Mouse (Mus musculus) limb, embryonic 11.5 days (tissue): ENCODE data around the gene Osbpl10. TPM values are rescaled to one million over a fixed set of nuclear protein-coding genes. Genes with fewer than 3 reads are reported as not detected.

Experiments
- ATAC-seq: fragments of 200-750 bp; cut with Nextera tagmentation; 2 replicates; pipeline ENCODE4 v1.8.0; 2017; ENCODE audit warnings: low read depth; ENCODE audit not compliant: insufficient number of reproducible peaks, low FRiP score, low TSS enrichment
- DNase-seq: peaks from one replicate; pipeline ENCODE4 v3.0.0-alpha.2; 2015; ENCODE audit warnings: low spot score
- H3K27ac ChIP-seq: fragments of 300-500 bp; sonication (generic); replicated peaks from 2 replicates; pipeline ENCODE4 v1.5.1; 2014; ENCODE audit warnings: low read depth, mild to moderate bottlenecking, low read length
- H3K27me3 ChIP-seq: fragments of 300-500 bp; sonication (generic); 2 replicates; pipeline ENCODE4 v1.6.1; 2014; ENCODE audit warnings: mild to moderate bottlenecking, low read length, mixed read lengths; ENCODE audit not compliant: control insufficient read depth, insufficient read depth
- H3K36me3 ChIP-seq: fragments of 300-500 bp; sonication (generic); 2 replicates; pipeline ENCODE4 v1.6.1; 2014; ENCODE audit warnings: mild to moderate bottlenecking, low read length, moderate library complexity, mixed read lengths; ENCODE audit not compliant: control insufficient read depth, insufficient read depth
- H3K4me1 ChIP-seq: fragments of 300-500 bp; sonication (generic); 2 replicates; pipeline ENCODE4 v1.6.1; 2014; ENCODE audit warnings: low read length, mixed read lengths; ENCODE audit not compliant: control insufficient read depth, insufficient read depth
- H3K4me2 ChIP-seq: fragments of 300-500 bp; sonication (generic); 2 replicates; pipeline ENCODE4 v1.6.1; 2014; ENCODE audit warnings: low read depth, mild to moderate bottlenecking, moderate library complexity; ENCODE audit not compliant: severe bottlenecking
- H3K4me3 ChIP-seq: fragments of 300-500 bp; sonication (generic); 2 replicates; pipeline ENCODE4 v1.5.1; 2014; ENCODE audit warnings: low read depth, low read length
- H3K9ac ChIP-seq: fragments of 300-500 bp; sonication (generic); 2 replicates; pipeline ENCODE4 v1.6.1; 2014; ENCODE audit warnings: mild to moderate bottlenecking, low read length
- H3K9me3 ChIP-seq: fragments of 300-500 bp; sonication (generic); 2 replicates; pipeline ENCODE4 v1.6.1; 2016; ENCODE audit warnings: low read length; ENCODE audit not compliant: control insufficient read depth
- WGBS: fragments of 180-500 bp; shearing (Covaris S2); extraction: QIAGEN DNeasy Blood & Tissue Kit; methylation state at CpG from one replicate; pipeline ENCODE4 v1.1.7; 2014; 5-methylcytosine and 5-hydroxymethylcytosine counted together
- polyA plus RNA-seq: library from polyadenylated mRNA; unstranded; fragments of >200 nt; fragmentation: Nextera tagmentation; extraction: Ambion mirVana; gene quantifications from 2 replicates; pipeline ENCODE4 v1.2.1, GENCODE M21; 2014

Osbpl10 gene
- polyA plus RNA-seq, 1 experiment from 2014 or later, result 1.3 TPM

GRCm38 (mm10) chr9:114990421-114990820 lies 12.1 kb downstream of the Osbpl10 start:
- H3K9me3 ChIP-seq, result peaks cover 2% of the 10 kb centered on the region; the same call in 1 of the 2 replicates
- H3K27me3 ChIP-seq, result no peaks in the 10 kb centered on the region
- no peak overlapping the region for H3K4me3 ChIP-seq
- 80% methylated on average over 10 of the region's 10 CpGs for WGBS
- no peaks in the 10 kb centered on the region for H3K4me1 ChIP-seq
- H3K9ac ChIP-seq, result no peak overlapping the region
- H3K36me3 ChIP-seq, result no peaks in the 10 kb centered on the region
- H3K4me2 ChIP-seq, result no peak overlapping the region
- ATAC-seq (no peak), DNase-seq (no peak)
- H3K27ac ChIP-seq, result no peak overlapping the region

GRCm38 (mm10) chr9:114992528-114992927 lies 14.2 kb downstream of the Osbpl10 start:
- Histone ChIP-seq H3K9me3 (no peaks in the 10 kb centered on the region; the same call in 1 of the 2 replicates), H3K27me3 (no peaks in the 10 kb centered on the region), H3K4me3 (no peak overlapping the region), H3K4me1 (no peaks in the 10 kb centered on the region), H3K36me3 (no peaks in the 10 kb centered on the region), H3K27ac (no peak overlapping the region), H3K4me2 (no peak overlapping the region), H3K9ac (no peak overlapping the region)
- ATAC-seq (no peak), DNase-seq (no peak)
- WGBS, result 90% methylated on average over 2 of the region's 2 CpGs

GRCm38 (mm10) chr9:114995250-114995649 lies 16.9 kb downstream of the Osbpl10 start:
- Histone ChIP-seq H3K9me3 (peaks cover under 1% of the 10 kb centered on the region; the same call in 1 of the 2 replicates), H3K4me3 (no peak overlapping the region), H3K27me3 (no peaks in the 10 kb centered on the region), H3K4me1 (no peaks in the 10 kb centered on the region), H3K27ac (no peak overlapping the region), H3K9ac (no peak overlapping the region), H3K36me3 (no peaks in the 10 kb centered on the region), H3K4me2 (no peak overlapping the region)
- no peak for DNase-seq
- 91% methylated on average over 4 of the region's 4 CpGs for WGBS
- ATAC-seq, result no peak

- no peak overlapping the region for H3K4me2 ChIP-seq
These were observed 17.3 kb downstream of the Osbpl10 start for GRCm38 (mm10) chr9:114995716-114996115.

GRCm38 (mm10) chr9:114996489-114996888 lies 18.1 kb downstream of the Osbpl10 start:
- H3K9ac ChIP-seq, result no peak overlapping the region
- no peaks in the 10 kb centered on the region for H3K4me1 ChIP-seq
- DNase-seq (no peak), ATAC-seq (no peak)
- H3K36me3 ChIP-seq, result no peaks in the 10 kb centered on the region
- H3K4me3 ChIP-seq, result no peak overlapping the region
- peaks cover 2% of the 10 kb centered on the region; the same call in 1 of the 2 replicates for H3K9me3 ChIP-seq
- H3K27me3 ChIP-seq, result no peaks in the 10 kb centered on the region
- no peak overlapping the region for H3K27ac ChIP-seq
- WGBS, result 95% methylated on average over 6 of the region's 6 CpGs
- no peak overlapping the region for H3K4me2 ChIP-seq

More at GRCm38 (mm10) chr9:114995716-114996115, 17.3 kb downstream of the Osbpl10 start:
- Histone ChIP-seq H3K9ac (no peak overlapping the region), H3K36me3 (no peaks in the 10 kb centered on the region), H3K9me3 (peaks cover 2% of the 10 kb centered on the region; the same call in 1 of the 2 replicates), H3K27me3 (no peaks in the 10 kb centered on the region), H3K27ac (no peak overlapping the region), H3K4me3 (no peak overlapping the region), H3K4me1 (no peaks in the 10 kb centered on the region)
- DNase-seq (no peak), ATAC-seq (no peak)
- 95% methylated on average over 4 of the region's 4 CpGs for WGBS

- H3K36me3 ChIP-seq, result no peaks in the 10 kb centered on the region
- H3K4me1 ChIP-seq, result no peaks in the 10 kb centered on the region
- H3K27me3 ChIP-seq, result no peaks in the 10 kb centered on the region
- WGBS, result 87% methylated on average over 6 of the region's 6 CpGs
- no peak overlapping the region for H3K9ac ChIP-seq
- ATAC-seq (no peak), DNase-seq (no peak)
- no peak overlapping the region for H3K4me2 ChIP-seq
- 0 out of 2 replicates have a peak, but pooled peaks cover 2% of the 10 kb centered on the region for H3K9me3 ChIP-seq
- H3K27ac ChIP-seq, result no peak overlapping the region
- H3K4me3 ChIP-seq, result no peak overlapping the region
These were observed 20.8 kb downstream of the Osbpl10 start for GRCm38 (mm10) chr9:114999010-114999770.

- H3K4me3 ChIP-seq, result no peak overlapping the region
- no peak for ATAC-seq
- H3K4me1 ChIP-seq, result no peaks in the 10 kb centered on the region
- WGBS, result 76% methylated on average over 5 of the region's 5 CpGs
- H3K27me3 ChIP-seq, result no peaks in the 10 kb centered on the region
- no peaks in the 10 kb centered on the region for H3K36me3 ChIP-seq
- DNase-seq, result no peak
- no peak overlapping the region for H3K9ac ChIP-seq
- no peak overlapping the region for H3K27ac ChIP-seq
- H3K9me3 ChIP-seq, result 0 out of 2 replicates have a peak, but pooled peaks cover 2% of the 10 kb centered on the region
- H3K4me2 ChIP-seq, result no peak overlapping the region
These were observed 21.4 kb downstream of the Osbpl10 start for GRCm38 (mm10) chr9:114999771-115000146.

GRCm38 (mm10) chr9:115005446-115005845 lies 27.1 kb downstream of the Osbpl10 start:
- no peak overlapping the region for H3K27ac ChIP-seq
- H3K9me3 ChIP-seq, result peaks cover 6% of the 10 kb centered on the region; the same call in 1 of the 2 replicates

More at GRCm38 (mm10) chr9:115005446-115005845, 27.1 kb downstream of the Osbpl10 start:
- Histone ChIP-seq H3K4me2 (no peak overlapping the region), H3K27me3 (no peaks in the 10 kb centered on the region), H3K36me3 (no peaks in the 10 kb centered on the region), H3K4me3 (no peak overlapping the region), H3K9ac (no peak overlapping the region), H3K4me1 (no peaks in the 10 kb centered on the region)
- DNase-seq, result no peak
- ATAC-seq, result no peak
- 87% methylated on average over 10 of the region's 10 CpGs for WGBS
